ENCODE assay signal across 7 mouse cellular contexts in genomic region chr3:90248746-90249100, GRCm38 (mm10). TPM values are rescaled to one million over a fixed set of nuclear protein-coding genes. Genes with fewer than 3 reads are reported as not detected.
DNase-seq lines count a peak whose midpoint lies in the region; ATAC-seq and TF ChIP-seq lines count a peak whose summit lies in the region.

No protein-coding gene starts in this region.

- H3K36me3 ChIP-seq in C2C12 (ENCODE audit: control insufficient read depth, insufficient read depth), result peaks cover 13% of the 10 kb centered on the region
- peaks cover 25% of the 10 kb centered on the region for H3K36me3 ChIP-seq in embryonic facial prominence, embryonic 13.5 days
- H3K36me3 ChIP-seq in liver, embryonic 11.5 days (ENCODE audit: control insufficient read depth, insufficient read depth, low read length), result peaks cover 12% of the 10 kb centered on the region
- peaks cover 8% of the 10 kb centered on the region; the same call in 1 of the 2 replicates for H3K36me3 ChIP-seq in midbrain, postnatal 0 days (ENCODE audit: insufficient read depth, low read length)

- H3K4me2 ChIP-seq in embryonic facial prominence, embryonic 13.5 days, result peak overlapping the region; percentile 92
- H3K4me2 ChIP-seq in liver, embryonic 11.5 days, result peak overlapping the region; percentile 97
- peak overlapping the region; percentile 72 for H3K4me2 ChIP-seq in midbrain, postnatal 0 days (ENCODE audit: low read depth, low read length, poor library complexity, severe bottlenecking)

- H3K4me1 ChIP-seq in embryonic facial prominence, embryonic 13.5 days, result peaks cover 23% of the 10 kb centered on the region
- H3K4me1 ChIP-seq in liver, embryonic 11.5 days (replicated peaks; ENCODE audit: control insufficient read depth, insufficient read depth, low read length), result peaks cover 10% of the 10 kb centered on the region
- H3K4me1 ChIP-seq in midbrain, postnatal 0 days (ENCODE audit: insufficient read depth, low read length), result no peaks in the 10 kb centered on the region

- 7% methylated on average over 10 of the region's 10 CpGs for WGBS in embryonic facial prominence, embryonic 13.5 days
- WGBS in liver, embryonic 11.5 days, result 5% methylated on average over 10 of the region's 10 CpGs
- 4% methylated on average over 10 of the region's 10 CpGs for WGBS in midbrain, postnatal 0 days

- DNase-seq in 416B (ENCODE audit: low read depth), result peak; percentile 55
- peak; percentile 30 to 42 for DNase-seq in heart, postnatal 14 days
- no peak for DNase-seq in liver, embryonic 11.5 days (ENCODE audit: low spot score)
- no peak for DNase-seq in midbrain, postnatal 0 days (ENCODE audit: low spot score)
- DNase-seq in T-cell, adult 2 months (ENCODE audit: low spot score), result no peak

- peak overlapping the region; percentile 85 for H3K4me3 ChIP-seq in C2C12 (ENCODE audit: insufficient read depth, poor library complexity, severe bottlenecking)
- peak overlapping the region; percentile 77 for H3K4me3 ChIP-seq in embryonic facial prominence, embryonic 13.5 days
- peak overlapping the region; percentile 81 for H3K4me3 ChIP-seq in liver, embryonic 11.5 days (ENCODE audit: low read depth, low read length)
- H3K4me3 ChIP-seq in midbrain, postnatal 0 days (ENCODE audit: low read depth, low read length), result peak overlapping the region; percentile 45

- H3K9me3 ChIP-seq in embryonic facial prominence, embryonic 13.5 days, result no peaks in the 10 kb centered on the region
- no peaks in the 10 kb centered on the region for H3K9me3 ChIP-seq in liver, embryonic 11.5 days (ENCODE audit: control insufficient read depth, low read length)
- no peaks in the 10 kb centered on the region for H3K9me3 ChIP-seq in midbrain, postnatal 0 days (ENCODE audit: low read length)

- no peaks in the 10 kb centered on the region for H3K27me3 ChIP-seq in C2C12 (ENCODE audit: control insufficient read depth, insufficient read depth, insufficient read length)
- H3K27me3 ChIP-seq in embryonic facial prominence, embryonic 13.5 days, result no peaks in the 10 kb centered on the region
- no peaks in the 10 kb centered on the region for H3K27me3 ChIP-seq in liver, embryonic 11.5 days (replicated peaks; ENCODE audit: control insufficient read depth, insufficient read depth, low read length)
- H3K27me3 ChIP-seq in midbrain, postnatal 0 days (ENCODE audit: insufficient read depth, low read length), result no peaks in the 10 kb centered on the region

- peak overlapping the region; percentile 93 for H3K27ac ChIP-seq in embryonic facial prominence, embryonic 13.5 days
- H3K27ac ChIP-seq in liver, embryonic 11.5 days (ENCODE audit: low read depth, low read length), result peak overlapping the region; percentile 84
- peak overlapping the region; percentile 63 for H3K27ac ChIP-seq in midbrain, postnatal 0 days (ENCODE audit: low read depth, low read length)

- intact Hi-C loops in heart, postnatal 14 days (cut with DNase I), result loop anchor here (2.0 kb wide), 1 partner anchor 28 kb away; no protein-coding TSS in a partner anchor

- H3ac ChIP-seq in C2C12 (ENCODE audit: control insufficient read depth, insufficient read length, low read depth), result peak overlapping the region; percentile 87

- H3K9ac ChIP-seq in embryonic facial prominence, embryonic 13.5 days, result peak overlapping the region; percentile 89
- peak overlapping the region; percentile 88 for H3K9ac ChIP-seq in liver, embryonic 11.5 days (ENCODE audit: low read depth, low read length)
- peak overlapping the region; percentile 54 for H3K9ac ChIP-seq in midbrain, postnatal 0 days (replicated peaks; ENCODE audit: low read length, poor library complexity, severe bottlenecking)

- H3K79me2 ChIP-seq in C2C12 (ENCODE audit: control insufficient read depth, insufficient read depth), result peaks cover 14% of the 10 kb centered on the region

- no peaks in the 10 kb centered on the region for H3K79me3 ChIP-seq in C2C12 (ENCODE audit: low read depth)

- TF ChIP-seq CTCF in C2C12 (IDR thresholded peaks at IDR 0.05; ENCODE audit: control insufficient read depth, insufficient read depth, insufficient read length), result no peak
- TF ChIP-seq CTCF in midbrain, postnatal 0 days (IDR thresholded peaks at IDR 0.05), result no peak

- no peak for ATAC-seq in embryonic facial prominence, embryonic 13.5 days (ENCODE audit: insufficient number of reproducible peaks, insufficient read depth, low FRiP score, low TSS enrichment, low read depth)
- no peak; the same call in 1 of the 2 replicates for ATAC-seq in liver, embryonic 11.5 days (replicated peaks; ENCODE audit: low FRiP score)
- ATAC-seq in midbrain, postnatal 0 days (ENCODE audit: low FRiP score), result no peak

TF ChIP-seq in C2C12, 6 proteins besides CTCF, POLR2A, EP300 and RAD21:
- TF ChIP-seq MYOG (IDR thresholded peaks at IDR 0.05; ENCODE audit: control insufficient read depth, extremely low read depth, insufficient read length) (no peak), USF1 (IDR thresholded peaks at IDR 0.05; ENCODE audit: low read depth) (no peak), MAX (IDR thresholded peaks at IDR 0.05) (no peak), CEBPB (IDR thresholded peaks at IDR 0.05; ENCODE audit: low read depth) (no peak), FOSL1 (IDR thresholded peaks at IDR 0.05; ENCODE audit: insufficient read depth, low read length, poor library complexity, severe bottlenecking) (no peak), MYOD1 (IDR thresholded peaks at IDR 0.05; ENCODE audit: control insufficient read depth, insufficient read length, low read depth) (no peak)

RNA-seq across cellular contexts. Expression of gene Slc39a1, which starts 0.8 kb away (rescaled TPM):
- 82.1 TPM for polyA plus RNA-seq in C2C12 (2012; fragmentation: generic; extraction: Trizol)
- 86.2 and 92.6 TPM in 2 replicates for polyA plus RNA-seq in embryonic facial prominence, embryonic 13.5 days (2015; fragmentation: Nextera tagmentation; extraction: Ambion mirVana)
- 10 to 100 TPM; 94.0 to 95.4 TPM for total RNA-seq in heart, postnatal 14 days (2021)
- 48.7 and 57.5 TPM in 2 replicates for polyA plus RNA-seq in liver, embryonic 11.5 days (2014; fragmentation: Nextera tagmentation; extraction: Ambion mirVana)
- total RNA-seq in midbrain, postnatal 0 days (2014; rRNA removed), result 73.0 and 75.3 TPM in 2 replicates
- 60.3 and 62.4 TPM in 2 replicates for polyA plus RNA-seq in midbrain, postnatal 0 days (2015; fragmentation: Nextera tagmentation; extraction: Ambion mirVana)

RNA-seq across cellular contexts. Expression of gene Crtc2, which starts 5.2 kb away (rescaled TPM):
- polyA plus RNA-seq in C2C12 (2012; fragmentation: generic; extraction: Trizol), result 25.7 TPM
- 25.9 and 26.9 TPM in 2 replicates for polyA plus RNA-seq in embryonic facial prominence, embryonic 13.5 days (2015; fragmentation: Nextera tagmentation; extraction: Ambion mirVana)
- total RNA-seq in heart, postnatal 14 days (2021), result 10 to 100 TPM; 19.5 to 21.7 TPM
- polyA plus RNA-seq in liver, embryonic 11.5 days (2014; fragmentation: Nextera tagmentation; extraction: Ambion mirVana), result 12.5 and 14.8 TPM in 2 replicates
- total RNA-seq in midbrain, postnatal 0 days (2014; rRNA removed), result 19.5 and 20.4 TPM in 2 replicates
- 17.2 and 18.9 TPM in 2 replicates for polyA plus RNA-seq in midbrain, postnatal 0 days (2015; fragmentation: Nextera tagmentation; extraction: Ambion mirVana)

RNA-seq across cellular contexts. Expression of gene Creb3l4, which starts 5.4 kb away (rescaled TPM):
- polyA plus RNA-seq in C2C12 (2012; fragmentation: generic; extraction: Trizol), result 0.06 TPM
- 8.9 and 9.1 TPM in 2 replicates for polyA plus RNA-seq in embryonic facial prominence, embryonic 13.5 days (2015; fragmentation: Nextera tagmentation; extraction: Ambion mirVana)
- total RNA-seq in heart, postnatal 14 days (2021), result not detected
- polyA plus RNA-seq in liver, embryonic 11.5 days (2014; fragmentation: Nextera tagmentation; extraction: Ambion mirVana), result 0.82 and 2.2 TPM in 2 replicates
- 0.77 and 1.6 TPM in 2 replicates for total RNA-seq in midbrain, postnatal 0 days (2014; rRNA removed)
- polyA plus RNA-seq in midbrain, postnatal 0 days (2015; fragmentation: Nextera tagmentation; extraction: Ambion mirVana), result 1.2 and 1.7 TPM in 2 replicates

RNA-seq across cellular contexts. Expression of gene Dennd4b, which starts 16.3 kb away (rescaled TPM):
- 2.6 TPM for polyA plus RNA-seq in C2C12 (2012; fragmentation: generic; extraction: Trizol)
- 4.9 and 5.6 TPM in 2 replicates for polyA plus RNA-seq in embryonic facial prominence, embryonic 13.5 days (2015; fragmentation: Nextera tagmentation; extraction: Ambion mirVana)
- 10 to 100 TPM; 21.1 to 23.6 TPM for total RNA-seq in heart, postnatal 14 days (2021)
- polyA plus RNA-seq in liver, embryonic 11.5 days (2014; fragmentation: Nextera tagmentation; extraction: Ambion mirVana), result 4.9 and 7.5 TPM in 2 replicates
- total RNA-seq in midbrain, postnatal 0 days (2014; rRNA removed), result 34.6 and 46.8 TPM in 2 replicates
- polyA plus RNA-seq in midbrain, postnatal 0 days (2015; fragmentation: Nextera tagmentation; extraction: Ambion mirVana), result 6.9 and 7.7 TPM in 2 replicates

RNA-seq across cellular contexts. Expression of gene Jtb, which starts 17.3 kb away (rescaled TPM):
- 36.1 TPM for polyA plus RNA-seq in C2C12 (2012; fragmentation: generic; extraction: Trizol)
- polyA plus RNA-seq in embryonic facial prominence, embryonic 13.5 days (2015; fragmentation: Nextera tagmentation; extraction: Ambion mirVana), result 107 and 113 TPM in 2 replicates
- total RNA-seq in heart, postnatal 14 days (2021), result 10 to 100 TPM; 44.9 to 48.9 TPM
- polyA plus RNA-seq in liver, embryonic 11.5 days (2014; fragmentation: Nextera tagmentation; extraction: Ambion mirVana), result 97.8 and 100.0 TPM in 2 replicates
- total RNA-seq in midbrain, postnatal 0 days (2014; rRNA removed), result 37.3 and 39.1 TPM in 2 replicates
- polyA plus RNA-seq in midbrain, postnatal 0 days (2015; fragmentation: Nextera tagmentation; extraction: Ambion mirVana), result 115 and 123 TPM in 2 replicates

Comparison
In these comparisons a context has a peak if more than half of its experiments do, and no peak if none do; other contexts are left out.
1. DNase-seq: peak in 416B (single experiment) and heart, postnatal 14 days (2 of 2); none in liver, embryonic 11.5 days (single experiment), midbrain, postnatal 0 days (single experiment) and T-cell, adult 2 months (single experiment).
2. Peak in every context shown above with its lines, with median percentiles within 50 percentile points of each other: H3K4me3 ChIP-seq, H3K27ac ChIP-seq, H3K4me2 ChIP-seq and H3K9ac ChIP-seq.